Comparison of ENCODE assay signal across 8 mouse cellular contexts in the genomic region with DNA sequence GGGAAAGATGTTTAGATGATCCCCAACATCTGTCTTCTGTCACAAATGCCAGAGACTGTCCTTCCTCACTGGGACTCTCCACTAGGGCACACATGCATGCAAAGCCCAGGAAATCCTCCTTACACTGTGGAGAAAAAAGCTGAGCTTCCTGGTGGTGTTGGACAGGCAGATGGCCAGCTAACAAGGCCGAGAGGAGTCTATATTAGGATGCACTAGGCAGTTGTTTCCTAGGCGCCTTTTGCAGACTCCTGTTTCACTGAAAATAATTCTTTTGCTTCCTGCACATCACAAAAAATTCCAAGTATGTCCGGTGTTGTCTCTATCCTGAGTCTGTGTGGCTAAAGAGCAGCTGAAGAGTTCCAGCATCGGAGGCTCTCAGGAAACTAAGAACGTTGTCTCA. TPM values are rescaled to one million over a fixed set of nuclear protein-coding genes. Genes with fewer than 3 reads are reported as not detected.
A peak's percentile ranks its signal among the peaks of the same experiment; 100 is the strongest.
DNase-seq lines count a peak whose midpoint lies in the region; ATAC-seq lines count a peak whose summit lies in the region.

No protein-coding gene starts in this region.

- H3K9me3 ChIP-seq in embryonic facial prominence, embryonic 13.5 days, result no peaks in the 10 kb centered on the region

- intact Hi-C loops in left cerebral cortex, postnatal 25 days (cut with DNase I), result no loop called here
- intact Hi-C loops in left cerebral cortex, postnatal 36 days (cut with DNase I), result loop anchor here (2.0 kb wide), 1 partner anchor 22 kb away; a partner anchor contains a TSS
- intact Hi-C loops in heart, postnatal 10 days (cut with DNase I), result no loop called here

- ATAC-seq in embryonic facial prominence, embryonic 13.5 days (ENCODE audit: insufficient number of reproducible peaks, insufficient read depth, low FRiP score, low TSS enrichment, low read depth), result no peak

- H3K36me3 ChIP-seq in embryonic facial prominence, embryonic 13.5 days, result no peaks in the 10 kb centered on the region

- peak; percentile 22 to 59 for DNase-seq in left cerebral cortex, postnatal 25 days (ENCODE audit: low spot score in 2 of 2)
- DNase-seq in left cerebral cortex, postnatal 36 days (ENCODE audit: low spot score in 2 of 2), result no peak
- peak; percentile 25 to 34 for DNase-seq in heart, postnatal 10 days
- DNase-seq in kidney, postnatal 36 days, result peak; percentile 46 to 47
- no peak for DNase-seq in embryo, embryonic 10 days (ENCODE audit: low spot score)
- DNase-seq in gastrocnemius, adult 18-20 months (ENCODE audit: low spot score), result no peak
- DNase-seq in layer of hippocampus, adult 18-20 months (ENCODE audit: low spot score in 2 of 2), result no peak

- WGBS in embryonic facial prominence, embryonic 13.5 days, result 31% methylated on average over 5 of the region's 5 CpGs

- peak overlapping the region; percentile 22 for H3K4me2 ChIP-seq in embryonic facial prominence, embryonic 13.5 days

- peaks cover 57% of the 10 kb centered on the region for H3K4me1 ChIP-seq in embryonic facial prominence, embryonic 13.5 days

- H3K4me3 ChIP-seq in embryonic facial prominence, embryonic 13.5 days, result no peak overlapping the region

- peak overlapping the region; percentile 3; the same call in 1 of the 2 replicates for H3K9ac ChIP-seq in embryonic facial prominence, embryonic 13.5 days

- H3K27me3 ChIP-seq in embryonic facial prominence, embryonic 13.5 days, result no peaks in the 10 kb centered on the region

- H3K27ac ChIP-seq in embryonic facial prominence, embryonic 13.5 days, result peak overlapping the region; percentile 88

RNA-seq across cellular contexts. Expression of a gene that starts 3.8 kb away (rescaled TPM):
- 1 to 10 TPM; 2.1 to 4.6 TPM for total RNA-seq in left cerebral cortex, postnatal 25 days (2021)
- 1 to 10 TPM; 2.4 to 2.7 TPM for total RNA-seq in left cerebral cortex, postnatal 36 days (2021)
- polyA plus RNA-seq in embryonic facial prominence, embryonic 13.5 days (2015; fragmentation: Nextera tagmentation; extraction: Ambion mirVana), result 3.5 and 5.5 TPM in 2 replicates
- 1 to 10 TPM; 2.1 to 2.2 TPM for total RNA-seq in heart, postnatal 10 days (2021)
- total RNA-seq in gastrocnemius, adult 18-20 months (2021), result 1 to 10 TPM; 1.3 to 2.1 TPM
- total RNA-seq in layer of hippocampus, adult 18-20 months (2021), result 1 to 10 TPM; 2.4 to 2.9 TPM

RNA-seq across cellular contexts. Expression of a gene that starts 22.3 kb away (rescaled TPM):
- 100 to 1,000 TPM; 286 to 290 TPM for total RNA-seq in left cerebral cortex, postnatal 25 days (2021)
- total RNA-seq in left cerebral cortex, postnatal 36 days (2021), result 100 to 1,000 TPM; 280 to 296 TPM
- polyA plus RNA-seq in embryonic facial prominence, embryonic 13.5 days (2015; fragmentation: Nextera tagmentation; extraction: Ambion mirVana), result 82.8 and 87.1 TPM in 2 replicates
- 10 to 100 TPM; 59.6 to 65.1 TPM for total RNA-seq in heart, postnatal 10 days (2021)
- 10 to 100 TPM; 55.8 to 56.9 TPM for total RNA-seq in gastrocnemius, adult 18-20 months (2021)
- 100 to 1,000 TPM; 354 to 355 TPM for total RNA-seq in layer of hippocampus, adult 18-20 months (2021)

RNA-seq across cellular contexts. Expression of a gene that starts 50.2 kb away (rescaled TPM):
- total RNA-seq in left cerebral cortex, postnatal 25 days (2021), result 10 to 100 TPM; 14.9 to 16.7 TPM
- total RNA-seq in left cerebral cortex, postnatal 36 days (2021), result 10 to 100 TPM; 16.8 to 27.1 TPM
- 219 and 245 TPM in 2 replicates for polyA plus RNA-seq in embryonic facial prominence, embryonic 13.5 days (2015; fragmentation: Nextera tagmentation; extraction: Ambion mirVana)
- total RNA-seq in heart, postnatal 10 days (2021), result 10 to 100 TPM; 26.6 to 28.9 TPM
- total RNA-seq in gastrocnemius, adult 18-20 months (2021), result 10 to 100 TPM; 10.0 to 11.1 TPM
- 10 to 100 TPM; 11.8 to 15.2 TPM for total RNA-seq in layer of hippocampus, adult 18-20 months (2021)

RNA-seq across cellular contexts. Expression of a gene that starts 52.1 kb away (rescaled TPM):
- 10 to 100 TPM; 21.5 to 22.7 TPM for total RNA-seq in left cerebral cortex, postnatal 25 days (2021)
- total RNA-seq in left cerebral cortex, postnatal 36 days (2021), result 10 to 100 TPM; 20.5 to 22.4 TPM
- 33.1 and 36.8 TPM in 2 replicates for polyA plus RNA-seq in embryonic facial prominence, embryonic 13.5 days (2015; fragmentation: Nextera tagmentation; extraction: Ambion mirVana)
- total RNA-seq in heart, postnatal 10 days (2021), result 10 to 100 TPM; 19.9 to 24.2 TPM
- total RNA-seq in gastrocnemius, adult 18-20 months (2021), result 10 to 100 TPM; 23.3 to 24.1 TPM
- total RNA-seq in layer of hippocampus, adult 18-20 months (2021), result 10 to 100 TPM; 15.6 to 19.6 TPM

RNA-seq across cellular contexts. Expression of a gene that starts 58.0 kb away (rescaled TPM):
- total RNA-seq in left cerebral cortex, postnatal 25 days (2021), result 100 to 1,000 TPM; 485 to 487 TPM
- 100 to 1,000 TPM; 475 to 553 TPM for total RNA-seq in left cerebral cortex, postnatal 36 days (2021)
- polyA plus RNA-seq in embryonic facial prominence, embryonic 13.5 days (2015; fragmentation: Nextera tagmentation; extraction: Ambion mirVana), result 1,232 and 1,302 TPM in 2 replicates
- 100 to 1,000 TPM; 625 to 646 TPM for total RNA-seq in heart, postnatal 10 days (2021)
- total RNA-seq in gastrocnemius, adult 18-20 months (2021), result 100 to 1,000 TPM; 623 to 643 TPM
- 100 to 1,000 TPM; 658 to 671 TPM for total RNA-seq in layer of hippocampus, adult 18-20 months (2021)

Comparison
In these comparisons a context has a peak if more than half of its experiments do, and no peak if none do; other contexts are left out.
1. DNase-seq: peak in left cerebral cortex, postnatal 25 days (2 of 2), heart, postnatal 10 days (2 of 2) and kidney, postnatal 36 days (2 of 2); none in left cerebral cortex, postnatal 36 days (0 of 2), embryo, embryonic 10 days (single experiment), gastrocnemius, adult 18-20 months (single experiment) and layer of hippocampus, adult 18-20 months (0 of 2).
2. RNA of a gene that starts 22.3 kb away (total RNA-seq): 354 to 355 TPM in layer of hippocampus, adult 18-20 months, 280 to 296 TPM in left cerebral cortex, postnatal 36 days and 286 to 290 TPM in left cerebral cortex, postnatal 25 days; 59.6 to 65.1 TPM in heart, postnatal 10 days and 55.8 to 56.9 TPM in gastrocnemius, adult 18-20 months; every median in the first group is over 4 times any median in the second.